Mouse (Mus musculus) spleen, adult 12 weeks (tissue): ENCODE measurements around the gene Npm3.
A peak's percentile ranks its signal among the peaks of the same experiment; 100 is the strongest.

Source experiments
- DNase-seq: peaks from one replicate; pipeline ENCODE4 v3.0.0; 2022; ENCODE audit warnings: low spot score

The Npm3 gene

DNA sequence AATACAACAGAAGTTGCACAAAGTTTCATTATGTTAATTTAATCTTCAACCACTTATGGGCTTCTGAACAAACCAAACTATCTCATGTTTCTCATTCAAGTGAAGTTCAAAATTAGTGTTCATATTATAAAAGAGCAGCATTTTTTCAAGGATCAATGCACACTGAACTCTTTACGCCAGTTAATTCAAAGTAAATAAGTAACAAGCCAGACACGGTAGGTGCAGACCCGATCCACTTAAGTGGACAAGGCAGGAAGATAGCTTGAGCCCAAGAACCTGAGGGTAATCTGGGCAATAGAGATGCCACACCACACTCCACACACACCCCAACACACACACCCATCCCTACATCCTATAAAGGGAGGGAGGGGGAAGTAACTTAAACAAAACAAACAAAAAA, 4.2 kb upstream of the Npm3 start:
- DNase-seq: no peak

DNA sequence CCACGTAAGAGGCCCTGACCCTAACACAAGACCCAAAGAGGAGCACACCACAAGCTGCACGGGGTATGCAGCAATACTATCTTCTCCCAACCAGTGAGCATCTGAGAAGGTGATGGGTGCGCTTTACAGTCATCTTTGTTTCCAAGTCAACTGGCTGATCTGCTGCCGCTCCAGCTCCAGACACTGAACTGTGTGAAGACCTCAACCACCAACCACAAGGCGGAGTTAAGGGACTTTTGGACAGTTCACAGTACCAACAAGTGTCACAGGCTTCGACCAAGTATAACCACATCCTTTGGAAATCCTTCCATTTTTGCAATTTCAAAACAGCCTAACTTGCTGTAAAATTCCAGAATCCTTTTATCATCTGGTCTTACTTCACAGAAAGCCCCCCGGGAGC, 2.5 kb upstream of the Npm3 start:
- DNase-seq: no peak

DNA sequence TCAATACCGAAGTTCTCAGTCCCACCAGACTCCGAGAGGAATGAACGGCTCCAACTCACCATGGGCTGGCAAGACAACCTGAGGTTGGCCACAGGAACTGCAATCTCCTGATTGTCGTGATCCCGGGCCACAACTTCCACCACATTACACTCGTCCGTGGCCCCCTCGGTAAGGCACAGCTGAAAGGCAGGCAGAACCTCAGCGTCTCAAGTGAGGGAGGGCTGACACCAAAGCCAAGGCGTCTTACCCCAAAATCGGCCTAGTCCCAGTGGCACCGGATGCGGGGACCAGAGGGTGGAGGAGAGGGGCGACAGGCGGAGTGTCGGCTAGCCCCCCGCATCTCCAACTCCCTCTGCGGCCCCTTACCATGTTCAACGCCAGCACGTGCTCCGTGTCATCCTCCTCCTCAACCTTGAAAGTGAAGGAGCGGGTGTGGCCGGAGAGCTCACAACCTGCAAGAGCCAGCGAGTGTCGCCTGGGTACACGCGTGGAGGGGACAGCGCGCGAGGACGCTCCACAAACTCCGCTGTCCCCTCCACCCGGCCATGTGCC, 624 bp downstream of the Npm3 start:
- peak; percentile 23 for DNase-seq

DNA sequence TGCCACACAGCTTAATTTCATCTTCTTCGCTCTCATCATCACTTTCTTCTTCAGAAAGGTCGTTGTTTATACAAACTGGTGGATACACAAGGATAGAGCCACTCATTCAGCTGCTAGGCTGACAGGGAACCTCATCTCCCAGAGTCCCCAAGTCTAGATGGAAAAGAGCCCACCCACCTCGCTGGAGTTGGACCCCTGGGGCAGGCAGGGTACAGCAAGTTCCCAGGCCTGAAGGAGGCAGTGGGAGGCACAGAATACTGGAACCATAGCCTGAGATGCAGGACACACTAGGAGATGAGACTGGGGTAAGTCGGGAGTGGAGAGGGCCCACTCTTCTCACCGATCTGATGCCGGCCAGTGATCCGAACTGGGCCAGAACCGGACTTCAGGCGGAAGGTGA, 1.2 kb downstream of the Npm3 start:
- DNase-seq: no peak

DNA sequence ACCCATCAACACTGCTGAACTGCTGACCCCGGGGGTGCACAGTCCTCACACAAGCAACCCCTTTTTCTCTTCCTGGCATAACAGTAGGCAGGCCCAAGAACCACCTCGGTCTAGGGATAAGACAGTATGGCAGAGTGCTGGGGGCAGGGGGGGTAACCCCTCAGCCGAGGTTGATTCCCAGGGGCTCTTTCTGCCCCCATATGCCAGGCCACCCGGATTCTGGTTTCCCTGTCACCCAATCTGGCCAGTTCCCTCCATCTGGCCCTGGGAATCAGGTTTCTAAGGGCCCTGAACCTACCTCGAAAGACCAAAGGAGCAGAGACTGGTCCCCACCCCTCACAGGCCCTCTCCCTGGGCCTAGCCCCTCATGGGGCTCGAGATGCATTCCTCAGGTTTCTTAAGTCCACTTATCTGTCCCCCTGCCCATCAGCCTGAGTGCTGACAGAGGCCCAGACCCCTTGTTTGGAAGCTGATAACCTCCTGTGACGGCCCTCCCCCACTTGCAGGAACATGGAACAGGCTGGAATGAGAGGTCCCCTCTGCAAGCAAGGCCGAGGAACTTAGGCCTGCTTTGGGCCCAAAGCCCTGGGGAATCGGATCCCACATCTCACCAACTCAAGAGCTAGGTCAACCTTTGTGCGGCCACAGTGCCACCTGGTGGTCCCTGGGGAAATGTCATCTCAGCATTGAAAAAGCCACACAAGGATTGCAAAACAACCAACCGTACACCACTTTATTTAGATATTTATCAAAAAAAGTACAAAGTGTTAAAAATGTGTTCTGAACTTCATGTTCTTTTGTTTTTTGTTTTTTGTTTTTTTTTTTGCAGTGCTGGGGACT, 2.1 kb downstream of the Npm3 start:
- peak; percentile 70 for DNase-seq

DNA sequence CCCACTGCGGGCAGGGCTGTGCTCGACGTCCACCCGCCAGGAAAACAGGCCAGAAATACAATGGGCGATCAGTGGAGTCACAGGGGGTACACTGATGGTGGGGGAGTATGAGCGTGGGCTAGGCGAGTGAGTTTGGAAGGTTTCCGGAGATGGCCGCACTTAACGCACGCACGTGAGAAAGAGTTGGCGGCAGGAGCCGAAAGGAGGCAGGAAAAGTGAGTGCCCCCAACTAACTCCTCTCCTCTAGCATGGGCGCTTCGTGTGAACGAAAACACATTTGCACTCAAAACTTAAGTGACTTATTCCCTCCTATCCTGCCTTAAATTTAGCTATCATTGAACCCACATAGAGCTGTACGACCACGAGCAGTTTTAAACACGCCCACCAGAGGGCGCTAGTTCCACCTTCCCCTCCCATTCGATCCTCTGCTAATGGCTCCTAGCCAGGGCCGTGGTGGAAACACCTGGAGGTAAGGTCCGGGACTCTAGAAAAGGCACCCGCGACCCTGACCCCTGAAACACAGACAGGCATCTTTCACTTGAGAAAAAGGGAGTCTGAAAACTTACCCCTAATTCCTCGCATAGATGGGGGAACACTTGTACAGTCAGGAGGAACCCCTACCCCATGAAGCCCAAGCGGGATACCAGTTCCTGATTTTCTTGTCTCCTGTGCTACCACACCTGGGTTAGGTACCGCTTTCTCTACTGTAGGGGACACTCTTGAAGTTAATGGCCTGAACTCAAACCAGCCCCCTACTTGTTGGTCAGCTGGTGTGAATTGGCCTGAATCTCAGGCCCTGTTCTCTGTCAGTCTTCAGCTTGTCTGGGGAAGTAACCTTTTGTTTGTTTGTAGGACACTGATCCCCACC, 3.0 kb downstream of the Npm3 start:
- peak; percentile 70 for DNase-seq

DNA sequence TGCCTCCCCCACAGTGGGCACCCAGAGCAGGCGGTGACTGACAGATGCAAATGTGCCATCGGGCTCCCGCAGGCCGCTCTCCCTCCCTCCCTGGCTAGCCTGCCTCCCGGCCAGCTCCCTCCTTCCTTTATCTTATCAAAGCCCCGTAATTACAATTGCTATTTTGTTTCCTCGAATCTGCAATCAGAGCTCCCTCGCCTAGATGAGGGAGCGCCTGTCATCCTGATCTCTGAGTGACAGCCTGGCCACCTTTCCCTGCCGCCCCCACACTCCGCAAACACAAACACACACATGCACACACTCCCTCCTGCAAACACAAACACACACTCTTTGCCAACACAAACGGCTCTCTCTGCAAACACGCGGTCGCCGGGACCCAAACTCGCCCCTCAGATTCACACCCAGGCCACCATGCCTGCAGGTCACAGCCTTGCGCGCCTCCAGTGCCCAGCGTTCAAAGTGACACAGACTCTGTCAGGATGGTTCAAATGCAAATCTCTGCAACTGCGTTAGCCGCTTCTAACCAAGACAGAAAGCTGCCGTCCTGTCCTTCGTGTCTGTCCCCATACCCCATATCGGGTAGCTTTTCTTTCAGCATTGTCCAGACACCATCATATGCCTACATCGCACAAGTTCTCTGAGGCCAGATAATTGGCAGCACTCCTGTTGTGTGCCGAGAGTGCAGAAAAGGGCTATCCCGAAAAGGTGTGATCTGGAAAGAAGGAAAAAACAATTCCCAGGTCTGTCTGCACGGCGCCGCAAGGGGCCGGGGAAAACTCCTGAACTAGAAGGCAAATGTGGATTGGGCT, 3.8 kb downstream of the Npm3 start:
- DNase-seq: no peak

DNA sequence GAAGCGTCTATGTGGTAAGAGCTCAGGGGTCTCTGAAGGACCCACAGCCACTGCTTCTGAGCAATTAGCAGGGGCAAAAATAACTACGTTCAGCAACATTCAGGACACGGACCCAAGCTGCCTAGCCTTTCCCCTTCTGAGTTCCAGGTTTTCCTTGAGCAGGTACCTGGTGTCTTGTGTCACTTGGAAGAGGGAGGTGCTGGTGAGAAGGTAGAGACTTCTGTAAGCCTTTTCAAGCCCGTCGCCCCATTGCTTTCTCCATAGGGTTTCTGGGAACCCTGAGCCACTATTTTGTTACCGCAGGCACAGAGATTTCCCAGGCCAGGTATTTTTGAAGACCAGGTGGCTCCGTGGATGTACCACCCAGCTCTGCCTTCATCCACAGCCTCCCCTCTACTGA, 5.8 kb downstream of the Npm3 start:
- DNase-seq: no peak

DNA sequence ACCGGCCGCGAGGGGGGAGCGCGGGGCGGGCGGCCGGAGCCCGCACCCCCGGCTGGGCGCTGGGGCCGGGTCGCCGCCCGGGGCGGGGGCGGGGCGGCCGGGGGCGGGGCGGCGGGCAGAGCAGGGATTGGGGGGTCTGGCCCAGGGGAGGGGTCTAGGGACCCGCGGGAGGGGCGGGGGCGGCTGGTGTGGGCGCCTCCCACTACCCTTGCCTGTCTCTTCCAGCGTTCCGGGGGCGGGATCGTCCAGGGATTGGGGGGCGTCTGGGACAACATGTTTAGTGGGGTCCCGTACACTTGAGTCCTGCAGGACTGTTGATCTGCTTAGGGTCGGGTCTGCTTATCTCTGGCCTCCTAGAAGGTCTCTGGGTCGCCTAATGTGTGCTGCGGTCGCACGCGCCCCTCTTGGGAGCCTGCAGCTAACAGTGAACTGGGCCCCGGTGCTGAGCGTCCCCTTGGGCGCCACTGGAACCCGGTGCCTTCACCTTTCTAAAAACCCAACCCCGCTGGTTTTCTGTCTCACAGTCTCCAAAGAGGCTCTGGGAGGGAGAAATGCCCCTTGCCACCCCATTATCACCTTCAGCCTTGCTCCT, 6.3 kb downstream of the Npm3 start:
- DNase-seq: no peak

DNA sequence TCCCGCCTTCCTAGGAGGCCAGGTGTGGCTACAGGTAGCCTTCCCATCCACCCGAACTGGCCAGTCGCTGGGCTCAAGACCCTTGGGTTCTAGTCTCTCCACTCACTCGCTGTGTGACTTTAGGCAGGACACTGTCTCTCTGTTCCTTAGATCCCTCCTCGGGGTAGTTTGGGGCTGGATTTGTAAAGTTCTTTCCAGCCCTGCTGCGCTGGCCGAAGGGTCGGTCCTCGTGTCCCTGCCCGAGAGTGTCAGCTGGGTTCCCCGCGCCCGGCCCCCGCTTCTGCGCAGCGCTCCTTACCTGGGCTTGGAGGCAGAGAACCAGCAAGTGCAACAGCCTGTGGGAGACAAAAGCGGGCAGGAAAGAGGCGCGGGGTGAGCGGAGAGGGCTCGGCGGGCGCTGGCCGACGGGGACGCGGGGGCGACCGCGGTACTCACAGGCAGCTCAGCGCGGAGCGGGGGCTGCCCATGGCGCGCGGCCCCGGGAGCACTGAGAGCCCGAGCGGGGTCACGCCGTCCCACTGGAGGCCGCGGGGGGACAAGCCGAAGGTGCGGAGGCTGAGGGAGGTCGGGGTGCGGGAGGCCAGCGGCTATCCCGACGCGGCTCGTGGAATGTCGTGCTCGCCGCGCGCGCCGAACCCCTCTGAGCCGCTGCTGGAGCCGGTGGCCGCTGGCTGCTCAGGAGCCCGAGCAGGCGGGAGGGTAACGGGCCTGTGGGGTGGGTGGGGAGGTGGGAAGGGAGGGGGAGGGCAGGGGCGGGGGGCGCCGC, 7.0 kb downstream of the Npm3 start, which contains the start of gene Fgf8:
Fgf8 (minus strand) TSS at position 698 of the 766 bp plus-strand sequence.
- no peak for DNase-seq

DNA sequence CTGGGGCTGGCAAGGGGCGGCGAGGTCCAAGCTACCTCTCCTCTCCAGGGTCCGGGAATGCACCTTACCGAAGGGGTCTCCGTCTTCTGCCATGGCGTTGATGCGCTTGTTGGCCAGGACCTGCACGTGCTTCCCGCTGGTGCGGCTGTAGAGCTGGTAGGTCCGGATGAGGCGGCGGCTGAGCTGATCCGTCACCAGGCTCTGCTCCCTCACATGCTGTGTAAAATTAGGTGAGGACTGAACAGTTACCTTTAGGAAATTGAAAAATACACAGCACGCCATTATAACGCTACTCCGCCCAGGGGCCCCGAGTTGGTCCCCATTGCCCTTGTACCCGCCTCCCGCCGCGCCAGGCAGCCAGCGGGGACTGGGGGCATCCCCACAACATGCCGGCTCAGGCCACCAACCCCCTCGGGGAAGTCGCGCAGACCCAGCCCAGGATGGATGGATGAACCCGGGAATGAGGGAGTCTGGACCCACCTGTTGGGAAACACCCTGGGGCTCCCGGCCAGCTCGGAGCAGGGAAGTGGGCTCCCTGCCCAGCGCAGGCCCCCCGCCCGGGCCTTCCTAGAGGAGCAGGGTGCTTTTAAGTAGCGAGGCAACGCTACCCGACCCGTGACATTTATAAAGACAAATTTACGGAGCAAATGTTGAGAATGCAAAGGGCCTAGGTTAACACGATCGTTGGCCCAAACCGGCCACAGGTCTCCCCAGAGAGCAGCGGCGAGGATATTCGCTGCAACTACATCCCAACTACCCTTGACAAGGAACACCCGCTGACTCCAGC, 7.8 kb downstream of the Npm3 start:
- no peak for DNase-seq

DNA sequence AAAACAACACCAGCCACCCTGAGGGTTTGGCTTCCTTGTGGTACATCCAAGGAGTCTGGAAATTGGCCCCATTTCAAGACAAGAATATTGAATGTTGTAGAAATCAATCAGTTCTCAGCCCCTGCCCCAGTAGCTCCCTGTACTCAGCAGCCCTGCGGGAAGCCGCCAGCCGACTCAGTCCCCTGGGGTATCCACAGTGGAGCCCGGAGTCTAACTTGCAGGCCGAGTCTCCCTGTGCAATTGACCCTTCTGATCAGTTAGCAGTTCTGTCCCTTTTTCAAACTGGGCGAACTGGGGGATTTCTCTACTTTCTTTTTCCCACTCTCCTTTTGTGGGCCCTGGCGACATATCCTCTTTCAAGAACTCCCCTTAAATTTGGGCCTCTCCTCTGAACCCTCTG, 8.6 kb downstream of the Npm3 start:
- DNase-seq: no peak

DNA sequence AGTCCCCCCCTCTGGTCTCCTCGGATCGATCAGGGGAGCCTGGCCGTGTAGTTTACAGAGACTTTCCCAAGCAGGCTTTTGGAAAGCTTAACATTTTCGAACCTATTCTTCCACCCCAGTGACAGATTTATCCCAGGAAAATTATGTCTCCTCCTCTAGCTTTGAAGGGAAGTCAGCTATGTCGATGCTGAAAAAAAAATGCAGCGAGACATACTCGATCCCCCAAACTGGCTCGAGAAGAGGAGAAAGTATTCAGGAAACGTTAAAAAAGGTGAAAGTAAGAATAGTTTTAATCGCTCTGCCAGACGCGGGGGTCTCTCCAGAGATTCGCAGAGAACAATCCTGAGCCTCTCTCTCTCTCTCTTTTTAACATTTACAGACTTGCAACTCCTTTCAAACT, 9.2 kb downstream of the Npm3 start:
- no peak for DNase-seq

DNA sequence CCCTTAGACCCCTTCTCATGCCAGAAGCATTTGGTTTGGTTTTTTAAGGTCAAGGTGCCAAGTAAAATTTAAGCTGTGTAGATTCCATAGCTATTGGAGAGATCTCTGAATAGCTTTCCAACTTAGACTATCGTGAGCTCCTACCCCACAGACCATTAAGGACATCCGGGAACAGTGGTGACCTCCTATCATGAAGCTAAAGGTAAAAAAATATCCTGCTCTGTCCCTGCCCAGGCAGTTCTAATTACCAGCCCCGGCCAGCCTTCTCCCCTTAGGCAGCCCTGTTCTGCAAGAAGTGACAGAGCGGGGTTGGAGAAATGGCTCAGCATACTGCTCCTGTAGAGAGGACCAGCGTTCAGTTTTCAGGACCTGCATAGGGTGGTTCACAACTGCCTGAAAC, 10.9 kb downstream of the Npm3 start:
- DNase-seq: no peak

DNA sequence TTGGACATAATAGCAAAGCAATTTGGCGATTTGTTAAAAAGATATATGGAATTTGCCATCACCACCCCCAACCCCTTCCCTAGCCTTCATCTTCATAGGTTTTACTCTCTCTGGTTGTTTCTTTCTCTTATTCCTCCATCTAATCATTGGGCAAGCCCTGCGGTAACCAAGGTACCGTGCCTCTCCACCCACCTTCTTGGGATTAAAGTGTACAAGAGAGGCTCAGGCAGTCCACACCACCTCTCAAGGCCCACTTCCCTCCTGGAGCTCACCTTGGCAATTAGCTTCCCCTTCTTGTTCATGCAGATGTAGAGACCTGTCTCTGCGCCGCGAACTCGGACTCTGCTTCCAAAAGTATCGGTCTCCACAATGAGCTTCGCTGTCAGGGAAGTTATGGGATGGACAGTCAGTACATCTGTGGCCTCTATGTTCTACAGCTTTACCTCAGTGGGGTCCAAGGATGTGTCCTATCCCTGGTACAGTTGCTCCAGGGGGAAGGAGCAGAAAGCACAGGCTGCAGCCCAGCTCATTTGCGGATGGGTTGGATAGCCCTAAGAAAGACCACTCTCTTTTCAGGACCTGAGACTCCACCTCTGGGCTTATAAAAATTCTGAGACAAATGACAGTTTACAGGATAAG, 11.4 kb downstream of the Npm3 start:
- no peak for DNase-seq

DNA sequence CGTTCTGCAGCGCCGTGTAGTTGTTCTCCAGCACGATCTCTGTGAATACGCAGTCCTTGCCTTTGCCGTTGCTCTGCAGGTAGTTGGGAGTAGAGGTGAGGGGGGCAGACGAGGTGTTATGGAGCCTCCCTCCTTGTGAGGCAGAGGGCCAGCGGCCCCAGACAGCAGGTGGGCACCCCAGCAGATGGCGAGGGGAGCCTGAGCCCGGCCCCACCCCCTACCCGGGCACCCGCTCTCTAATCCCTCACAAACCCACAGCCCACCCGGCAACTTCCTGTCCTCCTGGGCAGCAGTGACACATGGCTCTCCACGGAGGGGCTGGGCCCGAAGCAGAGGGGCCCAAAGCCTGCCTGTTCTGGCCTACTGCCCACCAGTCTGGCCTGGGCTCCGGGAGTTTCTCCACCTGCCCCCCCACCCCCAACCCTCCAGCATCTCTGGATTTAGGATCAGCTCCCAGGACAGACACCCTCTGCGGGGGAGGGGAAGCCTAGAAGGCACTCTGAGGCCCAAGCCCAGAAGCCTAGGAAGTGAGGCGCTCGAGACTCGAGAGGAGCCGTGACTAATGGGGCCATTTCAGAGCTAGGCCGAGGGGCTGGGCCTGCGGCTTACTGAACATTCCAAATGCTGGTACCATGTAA, 12.1 kb downstream of the Npm3 start:
- DNase-seq: no peak

DNA sequence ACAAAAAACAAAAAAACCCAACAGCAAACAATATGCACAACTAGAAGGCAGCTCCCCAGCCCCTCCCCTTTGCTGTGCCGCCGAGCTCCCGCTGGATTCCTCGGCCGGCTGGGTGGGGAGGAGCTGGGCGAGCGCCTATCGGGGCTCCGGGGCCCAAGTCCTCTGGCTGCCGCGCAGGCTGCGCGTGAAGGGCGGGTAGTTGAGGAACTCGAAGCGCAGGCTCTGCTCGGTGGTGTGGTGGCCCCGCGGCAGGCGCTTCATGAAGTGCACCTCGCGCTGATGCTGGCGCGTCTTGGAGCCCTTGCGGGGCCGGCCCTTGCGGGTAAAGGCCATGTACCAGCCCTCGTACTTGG, 12.6 kb downstream of the Npm3 start:
- DNase-seq: no peak

DNA sequence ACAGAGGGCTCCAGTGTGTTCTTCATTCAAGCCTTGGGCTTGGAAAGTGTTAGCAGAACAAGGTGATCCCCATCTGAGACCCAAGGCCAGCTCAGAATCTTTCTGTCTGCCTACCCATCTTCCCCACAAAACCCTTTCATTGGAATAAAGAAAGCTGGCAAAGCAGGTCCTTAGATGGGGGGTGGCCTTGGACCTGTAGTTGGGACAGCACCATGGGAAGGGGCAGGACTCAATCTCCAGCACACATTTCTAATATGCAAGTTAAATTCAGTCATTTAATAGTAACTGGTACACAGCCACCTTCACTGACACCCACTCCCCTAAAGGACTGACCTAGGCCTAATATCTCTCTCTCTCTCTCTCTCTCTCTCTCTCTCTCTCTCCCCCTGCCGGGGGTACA, 13.2 kb downstream of the Npm3 start:
- no peak for DNase-seq

DNA sequence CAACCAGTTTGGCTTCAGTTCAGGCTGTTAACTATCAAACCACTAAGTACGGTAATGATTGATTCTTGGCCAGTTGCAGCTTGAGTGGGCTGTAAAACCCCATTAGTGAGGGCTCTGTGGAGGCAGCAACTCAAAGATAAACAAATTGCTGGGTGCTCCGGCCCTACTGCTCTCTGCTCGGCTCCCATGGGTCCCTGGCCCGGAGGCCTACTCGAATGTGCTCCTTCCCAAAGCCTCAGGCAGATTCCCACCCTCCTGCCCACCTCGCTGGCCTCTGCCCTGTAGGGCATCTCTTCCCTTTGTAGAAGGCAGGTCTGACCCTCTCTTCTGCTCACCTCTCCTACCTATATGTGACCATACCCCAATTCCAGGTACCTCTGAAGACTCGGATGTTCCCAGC, 14.6 kb downstream of the Npm3 start:
- no peak for DNase-seq
